Mouse (Mus musculus): Measurements from ENCODE around the gene Smyd5.

DNA sequence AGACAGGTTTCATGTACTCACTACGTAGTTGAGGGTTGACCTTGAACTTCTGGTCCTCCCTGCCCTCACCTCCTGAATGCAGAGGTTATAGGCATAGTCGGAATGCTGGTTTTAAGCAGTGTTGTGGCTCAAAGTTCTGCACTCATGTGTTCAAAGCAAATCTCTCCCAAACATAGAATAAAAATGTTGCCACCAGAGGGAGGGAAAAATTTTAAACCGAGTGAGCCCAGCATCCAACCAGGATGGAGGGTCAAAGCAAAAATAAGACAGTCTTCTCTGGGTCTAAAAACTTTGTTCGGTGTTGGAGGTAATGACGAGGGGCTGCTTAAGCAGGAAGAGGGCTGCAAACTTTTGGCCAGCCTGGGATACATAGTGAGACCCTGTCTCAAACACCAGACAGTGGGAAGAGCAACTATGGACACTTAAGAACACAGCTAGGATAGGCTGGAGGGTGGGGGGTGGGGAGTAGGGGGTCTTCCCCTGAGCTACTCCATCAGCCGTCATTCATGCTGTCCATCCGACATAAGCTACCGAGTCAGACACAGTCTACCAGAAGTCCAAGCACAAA, 431 bp upstream of the Smyd5 start:
- TF ChIP-seq CTCF (IDR thresholded peaks at IDR 0.05; ENCODE audit: low read depth): no peak
- TF ChIP-seq EP300 (IDR thresholded peaks at IDR 0.05; ENCODE audit: low read depth): no peak

All from heart, postnatal 0 days (tissue).